Comparison of ENCODE assay signal across 27 mouse cellular contexts in the genomic region with DNA sequence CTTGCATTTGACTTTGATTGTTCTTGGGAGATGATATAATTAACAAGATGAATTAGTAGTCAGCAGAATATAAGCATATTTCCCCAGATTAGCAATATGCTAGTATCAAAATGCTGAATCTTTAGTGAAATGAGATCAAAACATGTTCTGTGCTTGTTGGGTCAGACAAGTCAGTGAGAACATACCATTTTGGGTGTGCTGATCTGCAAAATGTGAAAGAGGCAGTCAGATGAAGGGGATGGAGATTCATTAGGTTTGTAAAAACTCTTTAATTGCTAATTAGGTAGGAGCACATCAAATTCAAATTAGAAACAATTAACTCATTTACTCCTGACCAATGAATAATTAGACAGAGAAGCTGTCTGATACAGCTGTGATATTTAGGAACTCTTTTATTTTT.
"Had no signal": no experiment of that assay in that cellular context is flagged by ENCODE, and none has a peak within 500 bp of the region (broad histone marks: within the 10 kb centered on the region; RNA-seq: fewer than 3 reads in every experiment).

No protein-coding gene starts in this region.

- DNase-seq: gastrocnemius, postnatal 14 days; gastrocnemius, postnatal 36 days; heart, adult 11 months; heart, adult 2 months; heart, postnatal 14 days; heart, postnatal 36 days; kidney, adult 11 months; kidney, adult 2 months; kidney, adult 9 months; kidney, postnatal 14 days; kidney, postnatal 36 days; liver; liver, embryonic 13.5 days had no signal

- H3K9ac ChIP-seq: heart, embryonic 13.5 days; heart, embryonic 15.5 days; hindbrain, embryonic 13.5 days; hindbrain, embryonic 15.5 days; kidney, embryonic 15.5 days; limb, embryonic 12.5 days; liver, embryonic 13.5 days had no signal

- H3K4me1 ChIP-seq: heart, embryonic 13.5 days; heart, embryonic 15.5 days; hindbrain, embryonic 13.5 days; hindbrain, embryonic 15.5 days; kidney, embryonic 15.5 days; limb, embryonic 10.5 days; limb, embryonic 12.5 days; liver, embryonic 13.5 days had no signal

- H3K4me3 ChIP-seq: heart, adult 2 months; heart, embryonic 13.5 days; heart, embryonic 15.5 days; hindbrain, embryonic 13.5 days; hindbrain, embryonic 15.5 days; kidney, embryonic 15.5 days; layer of hippocampus, adult 2 months; left cerebral cortex, adult 2 months; limb, embryonic 10.5 days; limb, embryonic 12.5 days; liver, embryonic 13.5 days had no signal

- H3K36me3 ChIP-seq: heart, embryonic 13.5 days; heart, embryonic 15.5 days; hindbrain, embryonic 13.5 days; hindbrain, embryonic 15.5 days; kidney, embryonic 15.5 days; limb, embryonic 10.5 days; limb, embryonic 12.5 days; liver, embryonic 13.5 days had no signal

- H3K27me3 ChIP-seq: heart, embryonic 13.5 days; heart, embryonic 15.5 days; hindbrain, embryonic 13.5 days; hindbrain, embryonic 15.5 days; kidney, embryonic 15.5 days; limb, embryonic 12.5 days; liver, embryonic 13.5 days had no signal

- ATAC-seq: hindbrain, postnatal 0 days; intestine, embryonic 16.5 days had no signal

- H3K9me3 ChIP-seq: heart, embryonic 13.5 days; heart, embryonic 15.5 days; hindbrain, embryonic 13.5 days; hindbrain, embryonic 15.5 days; kidney, embryonic 15.5 days; limb, embryonic 10.5 days; limb, embryonic 12.5 days; liver, embryonic 13.5 days had no signal

- H3K27ac ChIP-seq: heart, adult 2 months; heart, embryonic 13.5 days; heart, embryonic 15.5 days; hindbrain, embryonic 13.5 days; hindbrain, embryonic 15.5 days; hindbrain, postnatal 0 days; kidney, embryonic 15.5 days; kidney, postnatal 0 days; layer of hippocampus, adult 2 months; left cerebral cortex, adult 2 months; limb, embryonic 10.5 days; limb, embryonic 12.5 days; liver, embryonic 13.5 days had no signal

- H3K4me2 ChIP-seq: heart, embryonic 11.5 days; heart, embryonic 13.5 days; heart, embryonic 15.5 days; hindbrain, embryonic 13.5 days; hindbrain, embryonic 15.5 days; kidney, embryonic 15.5 days; limb, embryonic 12.5 days; liver, embryonic 11.5 days; liver, embryonic 13.5 days had no signal
